Mouse (Mus musculus) hindbrain, embryonic 11.5 days (tissue): ENCODE data around the gene Dicer1. TPM values are rescaled to one million over a fixed set of nuclear protein-coding genes. Genes with fewer than 3 reads are reported as not detected.
A peak's percentile ranks its signal among the peaks of the same experiment; 100 is the strongest.

Experiments
- ATAC-seq: fragments of 200-750 bp; cut with Nextera tagmentation; 2 replicates; pipeline ENCODE4 v1.8.0; 2017; ENCODE audit warnings: mild to moderate bottlenecking, moderate TSS enrichment, moderate library complexity; ENCODE audit not compliant: low FRiP score
- DNase-seq: peaks from one replicate; pipeline ENCODE4 v3.0.0-alpha.2; 2015; ENCODE audit warnings: low spot score
- H3K27ac ChIP-seq: fragments of 300-500 bp; sonication (generic); 2 replicates; pipeline ENCODE4 v1.5.1; 2014; ENCODE audit warnings: mild to moderate bottlenecking, low read depth, low read length
- H3K27me3 ChIP-seq: fragments of 300-500 bp; sonication (generic); 2 replicates; pipeline ENCODE4 v1.6.1; 2014; ENCODE audit warnings: mild to moderate bottlenecking, low read length, moderate library complexity, mixed read lengths; ENCODE audit not compliant: control insufficient read depth, insufficient read depth
- H3K36me3 ChIP-seq: fragments of 300-500 bp; sonication (generic); 2 replicates; pipeline ENCODE4 v1.6.1; 2014; ENCODE audit warnings: mild to moderate bottlenecking, low read length, moderate library complexity, mixed read lengths; ENCODE audit not compliant: control insufficient read depth, insufficient read depth
- H3K4me1 ChIP-seq: fragments of 300-500 bp; sonication (generic); replicated peaks from 2 replicates; pipeline ENCODE4 v1.6.1; 2014; ENCODE audit warnings: low read length, mixed read lengths; ENCODE audit not compliant: control insufficient read depth, insufficient read depth
- H3K4me2 ChIP-seq: fragments of 300-500 bp; sonication (generic); replicated peaks from 2 replicates; pipeline ENCODE4 v1.6.1; 2014; ENCODE audit warnings: mild to moderate bottlenecking, low read depth, low read length
- H3K4me3 ChIP-seq: fragments of 300-500 bp; sonication (generic); 2 replicates; pipeline ENCODE4 v1.5.1; 2014; ENCODE audit warnings: low read depth, low read length
- H3K9ac ChIP-seq: fragments of 300-500 bp; sonication (generic); 2 replicates; pipeline ENCODE4 v1.6.1; 2014; ENCODE audit warnings: low read depth, low read length
- H3K9me3 ChIP-seq: fragments of 300-500 bp; sonication (generic); 2 replicates; pipeline ENCODE4 v1.6.1; 2016; ENCODE audit warnings: low read length; ENCODE audit not compliant: control insufficient read depth
- WGBS: fragments of 180-500 bp; shearing (Covaris S2); extraction: QIAGEN DNeasy Blood & Tissue Kit; methylation state at CpG from one replicate; pipeline ENCODE4 v1.1.7; 2014; 5-methylcytosine and 5-hydroxymethylcytosine counted together
- polyA plus RNA-seq: library from polyadenylated mRNA; unstranded; fragments of >200 nt; fragmentation: Nextera tagmentation; extraction: Ambion mirVana; gene quantifications from 2 replicates; pipeline ENCODE4 v1.2.1, GENCODE M21; 2014

Gene Dicer1
- polyA plus RNA-seq, 1 experiment from 2014 or later = 54.0 TPM

GRCm38 (mm10) chr12:104769201-104769785 lies 17.5 kb upstream of the Dicer1 start:
- Histone ChIP-seq H3K27ac (no peak overlapping the region), H3K4me1 (no peaks in the 10 kb centered on the region), H3K4me3 (no peak overlapping the region), H3K36me3 (no peaks in the 10 kb centered on the region), H3K4me2 (no peak overlapping the region), H3K27me3 (no peaks in the 10 kb centered on the region), H3K9me3 (no peaks in the 10 kb centered on the region), H3K9ac (no peak overlapping the region)
- DNase-seq (no peak), ATAC-seq (no peak)
- WGBS = 71% methylated on average over 10 of the region's 10 CpGs

- Histone ChIP-seq H3K4me1 (no peaks in the 10 kb centered on the region), H3K36me3 (no peaks in the 10 kb centered on the region), H3K27me3 (no peaks in the 10 kb centered on the region), H3K27ac (no peak overlapping the region), H3K9me3 (no peaks in the 10 kb centered on the region), H3K9ac (no peak overlapping the region), H3K4me3 (no peak overlapping the region), H3K4me2 (no peak overlapping the region)
- ATAC-seq = no peak
- 87% methylated on average over 4 of the region's 4 CpGs for WGBS
- DNase-seq = peak; percentile 25
Observed at GRCm38 (mm10) chr12:104767183-104767582, 15.4 kb upstream of the Dicer1 start.

- Histone ChIP-seq H3K36me3 (no peaks in the 10 kb centered on the region), H3K27me3 (no peaks in the 10 kb centered on the region), H3K9me3 (no peaks in the 10 kb centered on the region), H3K4me2 (no peak overlapping the region), H3K27ac (no peak overlapping the region), H3K9ac (no peak overlapping the region), H3K4me1 (no peaks in the 10 kb centered on the region), H3K4me3 (no peak overlapping the region)
- 91% methylated on average over 7 of the region's 7 CpGs for WGBS
- no peak for DNase-seq
- no peak for ATAC-seq
Observed at GRCm38 (mm10) chr12:104765761-104766160, 14.0 kb upstream of the Dicer1 start.

- Histone ChIP-seq H3K36me3 (no peaks in the 10 kb centered on the region), H3K27ac (no peak overlapping the region), H3K4me2 (no peak overlapping the region), H3K4me3 (no peak overlapping the region), H3K9ac (no peak overlapping the region), H3K9me3 (no peaks in the 10 kb centered on the region), H3K27me3 (no peaks in the 10 kb centered on the region), H3K4me1 (no peaks in the 10 kb centered on the region)
- no peak for DNase-seq
- no peak for ATAC-seq
- 89% methylated on average over 5 of the region's 5 CpGs for WGBS
Observed at GRCm38 (mm10) chr12:104765116-104765515, 13.4 kb upstream of the Dicer1 start.

- H3K27me3 ChIP-seq = no peaks in the 10 kb centered on the region
- H3K4me3 ChIP-seq = no peak overlapping the region
- DNase-seq = no peak
- H3K36me3 ChIP-seq = no peaks in the 10 kb centered on the region
- no peaks in the 10 kb centered on the region for H3K9me3 ChIP-seq
- no peak overlapping the region for H3K4me2 ChIP-seq
- H3K9ac ChIP-seq = no peak overlapping the region
- no peak overlapping the region for H3K27ac ChIP-seq
- WGBS = 36% methylated on average over 6 of the region's 6 CpGs
- ATAC-seq = no peak
- no peaks in the 10 kb centered on the region for H3K4me1 ChIP-seq
Observed at GRCm38 (mm10) chr12:104763918-104764317, 12.2 kb upstream of the Dicer1 start.

GRCm38 (mm10) chr12:104761411-104761810 lies 9.7 kb upstream of the Dicer1 start:
- 86% methylated on average over 8 of the region's 8 CpGs for WGBS
- no peak for ATAC-seq
- Histone ChIP-seq H3K36me3 (no peaks in the 10 kb centered on the region), H3K9me3 (no peaks in the 10 kb centered on the region), H3K9ac (no peak overlapping the region), H3K27me3 (no peaks in the 10 kb centered on the region), H3K4me2 (no peak overlapping the region), H3K4me3 (no peak overlapping the region), H3K27ac (no peak overlapping the region), H3K4me1 (no peaks in the 10 kb centered on the region)
- DNase-seq = no peak

- no peak for ATAC-seq
- H3K4me2 ChIP-seq = no peak overlapping the region
- H3K36me3 ChIP-seq = no peaks in the 10 kb centered on the region
- no peaks in the 10 kb centered on the region for H3K27me3 ChIP-seq
- WGBS = 90% methylated on average over 7 of the region's 7 CpGs
- H3K27ac ChIP-seq = no peak overlapping the region
- DNase-seq = no peak
- H3K4me3 ChIP-seq = no peak overlapping the region
- no peaks in the 10 kb centered on the region for H3K4me1 ChIP-seq
- no peak overlapping the region for H3K9ac ChIP-seq
- H3K9me3 ChIP-seq = no peaks in the 10 kb centered on the region
Observed at GRCm38 (mm10) chr12:104758066-104758465, 6.3 kb upstream of the Dicer1 start.

GRCm38 (mm10) chr12:104753686-104754085 lies 1.9 kb upstream of the Dicer1 start:
- Histone ChIP-seq H3K9me3 (no peaks in the 10 kb centered on the region), H3K4me2 (no peak overlapping the region), H3K4me3 (no peak overlapping the region), H3K9ac (no peak overlapping the region), H3K4me1 (0 out of 2 replicates have a peak, but pooled peaks cover 3% of the 10 kb centered on the region), H3K27ac (no peak overlapping the region), H3K27me3 (no peaks in the 10 kb centered on the region), H3K36me3 (no peaks in the 10 kb centered on the region)
- WGBS = 72% methylated on average over 4 of the region's 4 CpGs
- ATAC-seq (no peak), DNase-seq (no peak)

GRCm38 (mm10) chr12:104751331-104751813 lies 380 bp downstream of the Dicer1 start:
- no peaks in the 10 kb centered on the region for H3K36me3 ChIP-seq
- no peaks in the 10 kb centered on the region for H3K27me3 ChIP-seq
- H3K27ac ChIP-seq = peak overlapping the region; percentile 82
- peak; percentile 59 for ATAC-seq
- no peaks in the 10 kb centered on the region for H3K9me3 ChIP-seq
- peak overlapping the region; percentile 57 for H3K4me2 ChIP-seq
- peak; percentile 63 for DNase-seq
- H3K9ac ChIP-seq = peak overlapping the region; percentile 93
- 2% methylated on average over 34 of the region's 52 CpGs for WGBS
- H3K4me3 ChIP-seq = peak overlapping the region; percentile 86
- H3K4me1 ChIP-seq = 0 out of 2 replicates have a peak, but pooled peaks cover 4% of the 10 kb centered on the region
